Mouse (Mus musculus) embryonic facial prominence, embryonic 10.5 days (tissue): ENCODE data around the gene Art3. TPM values are rescaled to one million over a fixed set of nuclear protein-coding genes. Genes with fewer than 3 reads are reported as not detected.

ENCODE experiments used
- DNase-seq: peaks from one replicate; pipeline ENCODE4 v3.0.0-alpha.2; 2017; ENCODE audit warnings: low spot score
- H3K27ac ChIP-seq: fragments of 300-500 bp; sonication (generic); replicated peaks from 2 replicates; pipeline ENCODE4 v1.5.1; 2016; ENCODE audit warnings: mild to moderate bottlenecking
- H3K27me3 ChIP-seq: fragments of 300-500 bp; sonication (generic); replicated peaks from 2 replicates; pipeline ENCODE4 v1.6.1; 2016; ENCODE audit warnings: low read depth, mild to moderate bottlenecking; ENCODE audit not compliant: poor library complexity, severe bottlenecking
- H3K36me3 ChIP-seq: fragments of 300-500 bp; sonication (generic); replicated peaks from 2 replicates; pipeline ENCODE4 v1.6.1; 2016; ENCODE audit warnings: mild to moderate bottlenecking, moderate library complexity
- H3K4me1 ChIP-seq: fragments of 300-500 bp; sonication (generic); 2 replicates; pipeline ENCODE4 v1.6.1; 2016
- H3K4me3 ChIP-seq: fragments of 300-500 bp; sonication (generic); 2 replicates; pipeline ENCODE4 v1.5.1; 2016; ENCODE audit warnings: mild to moderate bottlenecking, moderate library complexity
- H3K9me3 ChIP-seq: fragments of 300-500 bp; sonication (generic); 2 replicates; pipeline ENCODE4 v1.6.1; 2016; ENCODE audit warnings: mild to moderate bottlenecking
- WGBS: fragments of 180-500 bp; shearing (Covaris S2); methylation state at CpG from one replicate; pipeline ENCODE4 v1.1.7; 2016; 5-methylcytosine and 5-hydroxymethylcytosine counted together
- polyA plus RNA-seq: library from polyadenylated mRNA; unstranded; fragments of >200 nt; fragmentation: Nextera tagmentation; extraction: Ambion mirVana; gene quantifications from 2 replicates; pipeline ENCODE4 v1.2.1, GENCODE M21; 2016

Gene Art3
- polyA plus RNA-seq, 1 experiment from 2014 or later, result 1.4 TPM

GRCm38 (mm10) chr5:92318119-92318518, 13.5 kb upstream of the Art3 start:
- Histone ChIP-seq H3K36me3 (no peaks in the 10 kb centered on the region), H3K9me3 (no peaks in the 10 kb centered on the region), H3K27ac (no peak overlapping the region), H3K4me1 (no peaks in the 10 kb centered on the region), H3K4me3 (no peak overlapping the region), H3K27me3 (no peaks in the 10 kb centered on the region)
- no peak for DNase-seq
- 86% methylated on average over 7 of the region's 7 CpGs for WGBS

GRCm38 (mm10) chr5:92318596-92318995, 13.0 kb upstream of the Art3 start:
- DNase-seq, result no peak
- Histone ChIP-seq H3K27me3 (no peaks in the 10 kb centered on the region), H3K4me3 (no peak overlapping the region), H3K36me3 (no peaks in the 10 kb centered on the region), H3K4me1 (no peaks in the 10 kb centered on the region), H3K9me3 (no peaks in the 10 kb centered on the region), H3K27ac (no peak overlapping the region)
- WGBS, result 94% methylated on average over 14 of the region's 14 CpGs

- Histone ChIP-seq H3K4me3 (no peak overlapping the region), H3K4me1 (no peaks in the 10 kb centered on the region), H3K27me3 (no peaks in the 10 kb centered on the region), H3K27ac (no peak overlapping the region), H3K9me3 (no peaks in the 10 kb centered on the region), H3K36me3 (no peaks in the 10 kb centered on the region)
- no peak for DNase-seq
- 79% methylated on average over 8 of the region's 8 CpGs for WGBS
Observed at GRCm38 (mm10) chr5:92321631-92322400, 9.8 kb upstream of the Art3 start.

GRCm38 (mm10) chr5:92322612-92323011, 9.0 kb upstream of the Art3 start:
- H3K36me3 ChIP-seq, result no peaks in the 10 kb centered on the region
- 81% methylated on average over 4 of the region's 4 CpGs for WGBS
- no peak overlapping the region for H3K4me3 ChIP-seq

GRCm38 (mm10) chr5:92323264-92323663, 8.4 kb upstream of the Art3 start:
- no peak for DNase-seq
- Histone ChIP-seq H3K4me1 (no peaks in the 10 kb centered on the region), H3K27me3 (no peaks in the 10 kb centered on the region), H3K36me3 (no peaks in the 10 kb centered on the region), H3K27ac (no peak overlapping the region), H3K9me3 (no peaks in the 10 kb centered on the region), H3K4me3 (no peak overlapping the region)
- WGBS, result 83% methylated on average over 5 of the region's 5 CpGs

More at GRCm38 (mm10) chr5:92322612-92323011, 9.0 kb upstream of the Art3 start:
- no peak for DNase-seq
- Histone ChIP-seq H3K9me3 (no peaks in the 10 kb centered on the region), H3K27me3 (no peaks in the 10 kb centered on the region), H3K27ac (no peak overlapping the region), H3K4me1 (no peaks in the 10 kb centered on the region)

GRCm38 (mm10) chr5:92327367-92327766, 4.3 kb upstream of the Art3 start:
- Histone ChIP-seq H3K27ac (no peak overlapping the region), H3K4me1 (no peaks in the 10 kb centered on the region), H3K9me3 (no peaks in the 10 kb centered on the region), H3K4me3 (no peak overlapping the region), H3K36me3 (no peaks in the 10 kb centered on the region), H3K27me3 (no peaks in the 10 kb centered on the region)
- WGBS, result 87% methylated on average over 6 of the region's 6 CpGs
- no peak for DNase-seq

- no peaks in the 10 kb centered on the region for H3K4me1 ChIP-seq
- no peak within 1 kb of the TSS for H3K27ac ChIP-seq
- H3K4me3 ChIP-seq, result no peak within 1 kb of the TSS
- DNase-seq, result no peak
- H3K36me3 ChIP-seq, result no peaks in the 10 kb centered on the region
- 85% methylated on average over 7 of the region's 7 CpGs for WGBS
- H3K27me3 ChIP-seq, result no peaks in the 10 kb centered on the region
- H3K9me3 ChIP-seq, result no peaks in the 10 kb centered on the region
Observed at GRCm38 (mm10) chr5:92327929-92328328, 3.7 kb upstream of the Art3 start, which contains the start of gene Cxcl9. Gene Cxcl9, minus strand, starts transcription at chr5:92328079.

- Histone ChIP-seq H3K36me3 (no peaks in the 10 kb centered on the region), H3K4me3 (no peak overlapping the region), H3K27me3 (no peaks in the 10 kb centered on the region), H3K4me1 (no peaks in the 10 kb centered on the region), H3K27ac (no peak overlapping the region), H3K9me3 (no peaks in the 10 kb centered on the region)
- 89% methylated on average over 12 of the region's 12 CpGs for WGBS
- DNase-seq, result no peak
Observed at GRCm38 (mm10) chr5:92331122-92331521, 505 bp upstream of the Art3 start.

GRCm38 (mm10) chr5:92332359-92332840, 773 bp downstream of the Art3 start:
- Histone ChIP-seq H3K27me3 (no peaks in the 10 kb centered on the region), H3K4me1 (no peaks in the 10 kb centered on the region), H3K9me3 (no peaks in the 10 kb centered on the region), H3K4me3 (no peak overlapping the region), H3K36me3 (no peaks in the 10 kb centered on the region), H3K27ac (no peak overlapping the region)
- DNase-seq, result no peak
- WGBS, result 87% methylated on average over 9 of the region's 9 CpGs

GRCm38 (mm10) chr5:92336743-92337142, 5.1 kb downstream of the Art3 start:
- Histone ChIP-seq H3K27ac (no peak overlapping the region), H3K27me3 (no peaks in the 10 kb centered on the region), H3K4me3 (no peak overlapping the region), H3K4me1 (no peaks in the 10 kb centered on the region), H3K9me3 (no peaks in the 10 kb centered on the region), H3K36me3 (no peaks in the 10 kb centered on the region)
- WGBS, result 84% methylated on average over 3 of the region's 3 CpGs
- DNase-seq, result no peak

- Histone ChIP-seq H3K36me3 (no peaks in the 10 kb centered on the region), H3K9me3 (no peaks in the 10 kb centered on the region), H3K27me3 (no peaks in the 10 kb centered on the region), H3K4me3 (no peak overlapping the region), H3K4me1 (no peaks in the 10 kb centered on the region), H3K27ac (no peak overlapping the region)
- DNase-seq, result no peak
- 76% methylated on average over 4 of the region's 4 CpGs for WGBS
Observed at GRCm38 (mm10) chr5:92340606-92341005, 9.0 kb downstream of the Art3 start.

- Histone ChIP-seq H3K9me3 (no peaks in the 10 kb centered on the region), H3K27ac (no peak overlapping the region), H3K4me1 (peaks cover 11% of the 10 kb centered on the region), H3K4me3 (no peak overlapping the region), H3K27me3 (peaks cover 25% of the 10 kb centered on the region), H3K36me3 (no peaks in the 10 kb centered on the region)
- no peak for DNase-seq
- WGBS, result 86% methylated on average over 8 of the region's 8 CpGs
Observed at GRCm38 (mm10) chr5:92345006-92345405, 13.4 kb downstream of the Art3 start.

- DNase-seq, result peak; percentile 49
- Histone ChIP-seq H3K4me1 (peaks cover 11% of the 10 kb centered on the region), H3K27me3 (peaks cover 25% of the 10 kb centered on the region), H3K27ac (no peak within 1 kb of the TSS), H3K36me3 (no peaks in the 10 kb centered on the region), H3K4me3 (peak within 1 kb of the TSS; percentile 30), H3K9me3 (no peaks in the 10 kb centered on the region)
- WGBS, result 28% methylated on average over 14 of the region's 14 CpGs
Observed at GRCm38 (mm10) chr5:92348794-92349413, 17.3 kb downstream of the Art3 start, which contains the start of gene Cxcl10. Gene Cxcl10, minus strand, starts transcription at chr5:92348889.
